Mouse (Mus musculus): ENCODE data around the gene Pabpc4. TPM values are rescaled to one million over a fixed set of nuclear protein-coding genes. Genes with fewer than 3 reads are reported as not detected.

Gene Pabpc4
- polyA plus RNA-seq (2012; rRNA removed), result 111 and 116 TPM in 2 replicates

DNA sequence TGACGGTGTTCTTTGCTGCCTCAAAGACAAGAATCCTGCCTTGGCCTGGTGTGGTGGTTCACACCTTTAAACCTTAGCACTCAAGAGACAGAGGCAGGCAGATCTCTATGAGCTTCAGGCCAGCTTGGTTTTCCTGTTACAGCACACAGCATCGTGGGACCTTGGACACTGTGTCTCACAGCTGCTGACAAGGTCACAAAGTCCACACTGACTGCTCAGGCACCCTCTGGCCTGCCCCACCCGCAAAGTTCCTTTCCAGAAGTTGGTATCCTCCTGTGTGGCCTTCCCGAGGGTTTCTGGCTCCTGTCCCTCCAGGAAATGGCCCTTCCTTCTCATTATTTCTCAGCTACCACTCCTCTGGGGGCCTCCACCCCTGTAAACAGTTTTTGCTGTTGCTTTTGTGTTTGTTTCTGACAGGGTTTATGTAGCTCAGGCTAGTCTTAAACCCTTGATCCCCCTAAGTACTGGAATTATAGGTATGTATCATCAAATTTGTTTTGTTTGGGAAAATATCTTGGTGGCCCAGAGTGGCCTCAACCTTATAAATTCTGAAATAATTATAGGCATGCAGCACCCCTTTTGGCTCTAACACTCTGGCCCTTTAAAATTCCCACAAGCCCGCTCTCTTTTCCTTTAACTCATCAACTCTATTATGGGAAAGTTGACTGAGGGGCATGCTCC, at the start of gene Pabpc4:
Pabpc4 (plus strand) TSS at position 631 of the 681 bp plus-strand sequence.

DNA sequence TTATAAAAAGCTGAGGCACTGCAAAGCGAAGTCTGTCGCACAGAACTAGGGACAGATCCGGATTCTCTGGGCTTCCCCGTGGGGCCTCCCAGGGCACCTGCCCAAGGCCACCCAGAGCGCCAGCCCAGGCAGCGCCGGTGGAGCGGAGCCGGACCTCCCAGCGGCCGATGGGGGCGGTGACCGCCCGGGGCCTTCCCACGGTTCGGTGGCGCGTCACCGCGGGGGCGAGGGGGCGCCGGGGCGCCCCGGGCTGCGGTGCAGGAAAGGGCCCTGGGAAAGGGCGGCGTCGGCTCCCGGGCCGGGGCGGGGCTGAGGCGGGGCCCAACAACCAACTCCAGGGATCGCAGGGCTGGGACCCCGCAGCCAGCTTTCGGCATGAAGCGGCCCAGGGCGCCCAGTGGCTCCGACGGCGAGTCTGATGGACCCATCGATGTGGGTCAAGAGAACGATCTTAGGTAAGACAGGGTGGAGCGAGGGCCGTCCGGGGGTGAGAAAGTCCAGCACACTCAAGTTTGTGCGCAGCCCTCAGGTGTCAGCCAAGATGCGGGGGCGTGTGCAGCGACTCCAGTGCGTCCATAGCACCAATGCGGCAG, 28.6 kb upstream of the Pabpc4 start, which contains the start of gene Heyl:
Heyl (plus strand) TSS at position 65 of the 593 bp plus-strand sequence.

DNA sequence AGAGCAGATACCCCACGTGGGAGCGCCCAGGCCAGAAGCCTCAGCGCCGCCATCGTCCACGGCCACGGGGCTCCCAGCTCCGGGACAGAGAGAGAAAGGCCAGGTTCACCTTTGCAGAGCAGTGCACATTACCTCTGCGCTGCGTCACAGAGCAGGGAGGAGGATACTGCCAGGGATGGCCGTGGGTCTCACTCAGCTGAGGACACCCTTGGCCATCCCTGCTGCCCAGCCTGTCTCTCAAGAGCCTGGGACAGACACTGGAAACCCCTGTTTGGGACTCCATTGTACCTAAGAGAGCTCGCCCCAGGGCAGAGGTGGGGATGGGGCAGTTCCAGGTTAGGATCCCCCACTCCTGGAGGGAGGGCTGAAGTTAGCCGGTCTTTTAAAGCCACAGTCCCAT, 61.4 kb downstream of the Pabpc4 start, which contains the start of gene Oxct2a:
Oxct2a (minus strand) TSS at position 101 of the 400 bp plus-strand sequence.

DNA sequence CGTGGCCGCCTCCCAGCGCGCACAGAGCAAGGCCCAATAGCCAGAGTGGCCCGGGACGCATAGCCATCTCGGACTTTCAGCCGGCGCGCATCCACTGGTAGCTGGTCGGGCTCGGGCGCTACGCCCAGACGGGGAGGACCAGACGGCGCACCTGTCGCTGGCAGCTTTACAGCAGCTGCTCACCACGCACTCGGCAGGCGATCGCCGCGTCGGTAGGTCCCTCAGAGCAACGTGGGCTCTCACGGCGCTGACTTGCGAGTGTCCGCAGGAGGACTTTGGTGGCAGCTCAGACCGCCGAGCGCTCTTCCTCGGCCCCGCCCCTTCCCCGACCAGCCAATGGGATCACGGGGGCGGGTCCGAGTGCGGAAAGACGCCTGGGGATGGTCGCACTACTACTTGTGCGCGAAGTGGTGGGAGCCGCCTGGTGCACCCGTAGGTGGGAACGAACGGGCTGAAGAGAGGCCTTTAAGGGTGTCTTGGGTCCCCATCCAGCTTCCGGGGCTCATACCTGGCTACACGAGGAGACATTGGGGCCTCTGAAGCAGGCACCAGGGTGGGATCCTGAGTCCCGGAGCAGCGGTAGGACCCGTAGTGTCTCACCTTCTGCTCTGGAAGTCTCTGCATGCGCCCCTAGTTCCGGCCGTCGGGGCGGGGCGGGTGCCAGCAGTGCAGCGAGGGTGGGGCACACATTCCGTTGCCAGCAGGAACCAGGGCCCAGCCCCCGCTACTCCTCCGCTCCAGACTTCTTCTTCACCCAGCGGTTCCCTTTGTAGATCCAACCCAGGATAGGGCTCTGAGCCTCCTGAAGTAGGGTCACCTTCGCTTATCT, 80.7 kb downstream of the Pabpc4 start, which contains the start of gene Bmp8a:
Bmp8a (minus strand) TSS at position 611 of the 829 bp plus-strand sequence.

Other genes starting within 250 kb of the Pabpc4 start
- gene Trit1, start 245.8 kb upstream of the Pabpc4 start, polyA plus RNA-seq (2012; rRNA removed), result 20.1 and 23.6 TPM in 2 replicates
- gene Bmp8b, start 157.2 kb upstream of the Pabpc4 start, polyA plus RNA-seq (2012; rRNA removed), result 0.17 and 0.39 TPM in 2 replicates
- 0.08 and 0.16 TPM in 2 replicates for gene Oxct2b, start 146.1 kb upstream of the Pabpc4 start, polyA plus RNA-seq (2012; rRNA removed)
- 72.2 and 73.3 TPM in 2 replicates for gene Ppie, start 122.4 kb upstream of the Pabpc4 start, polyA plus RNA-seq (2012; rRNA removed)
- gene Hpcal4, start 79.1 kb upstream of the Pabpc4 start, polyA plus RNA-seq (2012; rRNA removed), result 0.34 and 0.41 TPM in 2 replicates
- gene Nt5c1a, start 60.8 kb upstream of the Pabpc4 start, polyA plus RNA-seq (2012; rRNA removed), result 0.04 TPM in 1 of 2 replicates, not detected in the other
- gene Heyl, start 28.8 kb upstream of the Pabpc4 start, polyA plus RNA-seq (2012; rRNA removed), result 3.7 and 8.3 TPM in 2 replicates
- 0.04 TPM in 1 of 2 replicates, not detected in the other for gene Oxct2a, start 61.3 kb downstream of the Pabpc4 start, polyA plus RNA-seq (2012; rRNA removed)
- gene Bmp8a, start 80.9 kb downstream of the Pabpc4 start, polyA plus RNA-seq (2012; rRNA removed), result 0.12 and 0.18 TPM in 2 replicates

Data from central nervous system, embryonic 11.5 days (tissue).